Mouse (Mus musculus) mesoderm, embryonic 11.5 days (tissue): ENCODE measurements around the gene Slc10a4.
A peak's percentile ranks its signal among the peaks of the same experiment; 100 is the strongest.
"Not testable (repeated sequence)": the region's sequence is repeated elsewhere in the genome, so short reads cannot be mapped to it uniquely, and the experiment has no call there.

Experiments
- DNase-seq: peaks from one replicate; pipeline ENCODE4 v3.0.0-alpha.2; 2012; ENCODE audit warnings: low read depth, low spot score

Gene Slc10a4

DNA sequence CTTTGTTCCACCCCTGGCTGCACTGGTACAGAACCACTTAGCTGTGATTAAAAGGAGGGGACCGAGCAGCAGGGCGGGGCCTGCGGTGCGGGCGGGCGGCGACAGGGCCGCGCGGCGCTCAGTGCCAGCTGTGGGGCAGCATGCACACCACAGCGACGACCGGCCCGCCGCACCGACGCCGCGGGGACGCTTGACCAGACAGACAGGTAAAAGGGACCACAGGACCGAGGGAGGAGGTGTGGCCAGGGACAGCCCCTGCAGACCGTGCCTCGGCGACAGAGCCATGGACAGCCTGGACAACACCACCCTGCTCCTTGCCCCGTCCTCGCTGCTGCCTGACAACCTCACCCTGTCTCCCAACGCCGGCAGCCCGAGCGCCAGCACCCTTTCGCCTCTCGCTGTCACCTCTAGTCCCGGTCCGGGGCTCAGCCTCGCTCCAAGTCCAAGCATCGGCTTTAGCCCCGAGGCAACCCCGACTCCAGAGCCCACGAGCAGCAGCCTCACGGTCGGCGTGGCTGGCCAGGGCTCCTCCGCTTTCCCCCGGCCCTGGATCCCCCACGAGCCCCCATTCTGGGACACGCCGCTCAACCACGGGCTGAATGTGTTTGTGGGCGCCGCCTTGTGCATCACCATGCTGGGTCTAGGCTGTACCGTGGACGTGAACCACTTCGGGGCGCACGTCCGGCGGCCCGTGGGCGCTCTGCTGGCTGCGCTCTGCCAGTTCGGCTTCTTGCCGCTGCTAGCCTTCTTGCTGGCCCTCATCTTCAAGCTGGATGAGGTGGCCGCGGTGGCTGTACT is at the start of gene Slc10a4:
Gene Slc10a4, plus strand, starts transcription at position 100 of the 798 bp plus-strand sequence.
- DNase-seq: peak; percentile 22

DNA sequence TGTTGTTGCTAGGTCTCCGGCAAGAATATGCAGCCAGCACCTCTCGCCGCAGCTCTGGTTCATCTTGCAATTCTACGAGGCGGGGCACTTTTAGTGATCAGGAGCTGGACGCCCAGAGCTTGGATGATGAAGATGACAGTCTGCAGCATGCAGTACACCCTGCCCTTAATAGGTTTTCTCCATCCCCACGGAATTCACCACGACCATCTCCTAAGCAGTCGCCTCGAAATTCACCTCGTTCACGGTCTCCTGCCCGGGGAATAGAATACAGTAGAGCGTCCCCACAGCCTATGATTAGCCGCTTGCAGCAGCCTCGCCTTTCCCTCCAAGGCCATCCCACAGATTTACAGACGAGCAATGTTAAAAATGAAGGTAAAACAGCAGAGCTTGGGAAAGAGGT is 49.4 kb upstream of the Slc10a4 start:
- DNase-seq: no peak

DNA sequence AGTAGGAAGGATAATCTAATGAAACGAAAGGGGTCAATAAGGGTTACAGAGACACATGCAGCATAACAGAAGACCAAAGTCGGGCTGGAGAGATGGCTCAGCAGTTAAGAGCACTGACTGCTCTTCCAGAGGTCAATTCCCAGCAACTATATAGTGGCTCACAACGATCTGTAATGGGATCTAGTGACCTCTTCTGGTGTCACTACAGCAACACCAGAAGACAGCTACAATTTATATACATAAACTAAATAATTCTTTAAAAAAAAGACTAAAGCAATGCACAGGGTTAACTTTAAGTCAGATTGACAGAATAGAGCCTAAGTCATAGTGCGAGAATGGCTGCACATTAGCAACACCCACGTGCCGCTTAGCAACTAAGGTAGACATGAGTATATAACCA is 46.6 kb upstream of the Slc10a4 start:
- no peak for DNase-seq

DNA sequence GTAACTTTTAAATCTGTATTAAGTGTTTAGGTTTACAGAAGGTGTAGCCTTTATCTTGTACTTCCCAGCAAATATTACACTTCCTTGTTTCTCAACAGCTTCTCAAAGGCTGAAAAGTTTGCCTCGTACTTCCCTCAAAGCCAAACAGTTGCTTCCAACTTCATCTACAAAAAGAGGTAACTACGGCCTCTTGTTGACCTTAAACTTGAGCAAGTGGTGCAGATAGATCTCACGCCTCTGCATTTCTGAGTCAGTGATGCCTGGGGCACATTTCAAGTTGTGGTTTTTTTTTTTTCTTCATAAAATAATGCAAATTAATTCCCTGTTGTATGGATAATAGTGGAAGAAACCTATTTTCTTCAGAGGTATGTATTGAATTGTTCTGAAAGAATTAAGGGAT is 41.0 kb upstream of the Slc10a4 start:
- no peak for DNase-seq

DNA sequence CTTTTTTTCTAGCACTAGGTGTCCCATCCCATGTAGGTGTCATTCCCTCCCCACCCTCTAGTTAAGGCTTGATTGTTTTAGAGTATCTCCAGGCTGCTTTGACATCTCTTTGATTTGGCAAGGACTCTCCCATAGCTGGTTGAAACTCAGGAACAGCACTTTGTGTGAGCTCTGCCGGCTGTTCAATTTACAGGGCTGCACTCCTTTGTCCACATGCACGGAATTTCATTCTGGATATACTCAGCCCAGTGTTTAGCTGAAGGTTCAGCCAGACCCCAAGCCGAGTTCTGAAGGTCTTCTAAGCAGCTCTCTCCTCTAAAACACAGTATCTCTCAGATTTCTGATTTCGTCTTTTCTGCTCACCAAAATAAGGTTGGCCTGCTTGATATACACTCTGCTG is 34.2 kb upstream of the Slc10a4 start:
- no peak for DNase-seq

DNA sequence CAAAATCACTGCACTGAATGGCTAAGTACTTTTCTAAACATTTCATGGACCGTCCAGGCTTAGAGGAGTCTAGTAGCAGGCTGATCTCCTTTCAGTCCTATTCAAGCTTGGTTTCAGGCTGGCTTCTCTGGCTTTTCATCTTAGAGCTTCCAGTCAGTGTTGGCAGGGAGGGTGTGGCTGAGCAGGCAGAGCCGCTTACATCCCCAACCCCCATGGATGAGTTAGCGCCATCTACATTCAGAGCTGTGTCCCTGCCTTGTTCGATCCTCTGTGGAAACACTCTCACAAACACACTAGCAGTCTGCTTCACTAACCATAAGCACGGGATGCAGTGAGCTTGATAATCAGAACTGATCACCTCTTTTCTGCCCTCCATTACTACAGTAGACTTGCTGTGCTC is 33.7 kb upstream of the Slc10a4 start:
- no peak for DNase-seq

DNA sequence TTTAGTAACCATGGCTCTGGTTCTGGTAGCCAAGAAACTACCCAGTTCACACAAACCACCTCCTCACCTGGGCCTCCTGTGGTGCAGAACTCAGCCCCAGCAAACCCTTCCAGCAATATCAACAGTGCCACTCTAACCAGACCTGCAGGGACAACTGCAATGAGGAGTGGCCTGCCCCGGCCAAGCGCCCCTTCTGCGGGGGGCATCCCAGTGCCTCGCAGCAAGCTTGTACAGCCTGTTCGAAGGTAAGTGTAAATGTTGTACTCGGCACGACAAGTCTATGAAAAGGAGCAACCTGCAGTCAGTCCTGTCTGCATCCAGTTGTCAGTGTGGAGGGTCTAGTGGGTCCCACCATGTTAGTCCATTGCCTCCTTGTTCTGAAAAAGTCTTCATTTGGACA is 32.1 kb upstream of the Slc10a4 start, which contains the start of gene Gm10135:
Gene Gm10135, minus strand, starts transcription at position 101 of the 400 bp plus-strand sequence.
- DNase-seq: no peak

DNA sequence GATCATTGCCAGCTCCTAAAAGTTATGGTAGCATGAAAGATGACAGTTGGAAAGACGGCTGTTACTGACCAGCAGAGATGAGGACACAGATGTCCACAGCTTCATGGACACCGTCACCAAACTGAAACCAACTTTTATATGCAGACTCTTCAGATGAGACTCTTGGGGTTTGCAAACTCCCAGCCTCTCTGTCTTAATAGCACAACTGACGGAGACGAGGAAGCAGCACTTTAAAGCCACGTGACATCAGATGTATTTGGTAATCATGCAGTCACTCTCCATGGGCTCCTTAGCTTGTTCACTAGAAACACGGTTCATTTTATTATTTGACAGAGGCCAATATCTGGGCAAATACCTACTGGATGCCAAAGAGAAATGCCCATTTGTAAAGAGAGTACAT is 30.7 kb upstream of the Slc10a4 start:
- DNase-seq: no peak

DNA sequence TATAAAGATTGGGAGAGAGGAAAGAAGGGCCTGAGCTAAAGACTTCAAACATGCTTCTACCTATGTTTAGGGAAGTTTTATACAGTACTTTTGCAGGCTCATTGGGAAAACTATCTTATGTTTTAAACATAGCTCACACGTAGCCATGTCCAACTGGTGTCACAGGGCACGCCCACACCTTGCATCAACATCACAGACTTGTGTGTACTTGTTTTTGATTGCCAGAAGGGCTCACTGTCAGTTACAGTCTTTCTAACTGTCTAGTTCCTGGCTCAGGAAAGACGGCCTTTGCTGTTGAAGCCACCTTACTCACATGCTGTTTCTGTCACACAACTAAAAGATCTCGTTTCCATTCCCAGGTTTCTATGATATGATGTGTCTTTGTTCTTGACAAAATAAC is 30.1 kb upstream of the Slc10a4 start:
- DNase-seq: no peak

DNA sequence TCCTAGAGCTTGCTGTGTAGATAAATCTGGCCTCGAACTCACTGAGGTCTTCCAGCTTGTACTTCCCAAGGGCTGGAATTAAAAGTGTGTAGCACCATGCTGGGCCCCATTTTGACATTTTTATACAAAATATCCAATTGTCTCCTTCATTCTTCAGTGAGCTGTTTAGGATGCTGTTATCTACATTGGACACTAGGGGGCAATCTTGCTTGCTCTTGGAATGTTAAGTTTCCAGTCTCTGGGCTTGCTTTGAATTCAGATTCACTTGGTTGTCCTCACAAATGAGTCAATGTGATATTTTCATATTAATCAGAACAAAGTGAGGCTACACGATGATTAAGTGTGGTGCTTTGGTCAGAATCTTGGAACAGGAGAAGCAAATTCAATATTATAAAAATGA is 22.6 kb upstream of the Slc10a4 start:
- DNase-seq: peak; percentile 65

DNA sequence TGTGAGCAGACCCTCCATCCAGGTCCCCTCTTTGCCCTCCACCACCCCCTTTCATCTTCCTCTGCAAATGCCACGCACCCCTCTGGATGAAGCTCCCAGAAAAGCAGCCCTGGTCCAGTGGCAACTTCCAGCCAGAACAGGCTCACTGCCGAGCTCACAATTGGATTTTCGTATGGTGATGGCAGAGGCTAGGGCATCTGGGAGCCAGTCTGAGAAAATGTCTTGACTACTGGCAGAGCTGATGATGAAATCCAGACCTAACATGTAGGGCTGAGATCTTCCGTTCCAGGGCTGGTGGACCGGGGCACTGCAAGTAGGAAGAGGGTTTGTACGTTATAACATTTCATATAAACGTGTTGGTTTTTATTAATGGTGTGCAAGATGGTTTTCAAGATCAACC is 18.9 kb upstream of the Slc10a4 start:
- DNase-seq: no peak

DNA sequence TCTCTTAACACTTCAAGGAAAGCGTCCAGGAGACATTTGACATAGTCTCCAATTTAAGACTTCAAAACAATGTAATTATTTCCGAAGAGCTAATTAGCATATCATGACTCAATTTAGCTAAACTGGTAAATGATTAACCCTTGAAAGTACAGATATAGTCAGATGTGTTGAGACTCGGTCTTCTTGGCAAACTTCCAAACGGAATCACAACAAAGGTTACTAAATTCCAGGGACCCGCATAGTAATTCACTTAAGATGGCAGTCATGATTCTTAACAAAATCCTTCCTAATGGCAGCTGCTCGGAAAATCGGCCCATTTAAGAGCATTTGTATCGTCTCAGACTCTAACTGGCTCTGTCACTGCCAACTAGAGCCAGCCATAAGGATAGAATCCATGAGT is 16.9 kb upstream of the Slc10a4 start:
- DNase-seq: no peak

DNA sequence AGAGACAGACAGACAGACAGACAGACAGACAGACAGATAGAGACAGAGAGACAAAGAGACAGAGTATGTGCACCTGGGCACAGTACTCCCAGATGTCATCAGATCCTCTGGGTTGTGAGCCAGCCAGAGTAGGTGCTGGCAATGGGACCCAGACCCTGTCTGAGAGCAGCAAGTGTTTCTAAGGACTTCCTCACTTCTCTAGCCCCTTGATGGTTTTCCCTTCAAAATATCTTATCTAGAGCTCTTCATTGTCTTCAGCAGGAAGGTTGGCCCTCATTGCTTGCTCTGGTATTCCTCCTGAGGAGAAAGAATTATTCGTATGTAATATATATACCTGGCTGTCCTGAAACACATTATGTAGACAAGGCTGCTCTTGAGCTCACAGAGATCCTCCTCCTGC is 14.2 kb upstream of the Slc10a4 start:
- DNase-seq: no peak

DNA sequence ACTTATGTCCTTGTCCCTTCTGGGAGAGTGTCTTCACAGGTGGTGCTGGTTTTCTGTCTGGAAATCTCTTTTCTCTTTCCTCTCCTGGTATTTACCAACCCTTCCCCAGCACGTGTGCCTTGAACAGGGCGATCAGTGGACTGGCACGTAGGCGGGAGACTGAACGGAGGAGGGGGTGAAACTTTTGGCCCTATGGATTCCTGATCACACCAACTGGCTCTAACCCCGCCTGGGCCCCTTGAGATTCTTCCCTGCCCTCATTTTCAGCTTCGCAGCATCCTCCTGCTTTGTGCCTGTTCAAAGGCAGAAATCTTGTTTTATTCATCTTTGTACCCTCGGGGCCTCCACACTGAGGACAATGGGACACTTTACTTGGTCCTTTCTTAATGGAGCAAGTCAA is 12.3 kb upstream of the Slc10a4 start:
- DNase-seq: no peak

DNA sequence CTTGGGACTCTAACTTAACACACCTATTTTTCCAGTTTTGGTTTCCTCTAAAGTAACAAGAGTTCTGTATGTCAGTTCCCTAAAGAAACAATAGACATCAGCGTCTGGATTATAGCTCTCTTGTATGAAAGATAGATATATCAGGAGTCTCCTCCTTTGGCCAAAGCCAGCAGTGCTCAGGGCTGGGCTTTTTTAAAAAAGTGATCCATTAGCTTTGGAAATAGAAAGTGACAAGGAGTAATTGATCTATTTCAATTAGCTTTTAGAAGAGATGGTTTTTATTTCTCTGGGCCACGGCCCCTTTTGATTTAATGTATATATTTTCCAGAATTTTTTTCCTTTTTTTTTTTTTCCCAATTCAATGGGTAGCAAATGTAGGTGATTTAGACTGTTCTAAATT is 11.8 kb upstream of the Slc10a4 start:
- no peak for DNase-seq

DNA sequence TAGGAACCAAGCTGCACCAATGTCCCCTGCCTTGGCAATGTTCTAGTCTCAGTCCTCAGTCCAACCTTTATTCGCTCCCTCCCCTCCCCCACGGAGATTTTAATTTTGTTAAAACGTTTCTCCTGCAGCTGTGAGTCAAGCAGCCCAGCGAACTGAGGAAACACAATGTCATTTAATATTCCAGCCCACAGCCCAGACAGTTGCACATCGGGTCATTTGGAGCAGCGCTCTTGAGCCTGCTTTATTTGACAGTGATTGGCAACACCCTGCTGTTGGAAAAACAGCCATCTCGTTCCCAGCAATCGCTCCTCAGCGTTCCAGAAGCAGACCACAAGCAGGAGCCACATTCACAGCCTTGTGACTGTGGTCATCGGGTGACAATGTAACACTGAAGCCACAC is 11.3 kb upstream of the Slc10a4 start:
- no peak for DNase-seq

DNA sequence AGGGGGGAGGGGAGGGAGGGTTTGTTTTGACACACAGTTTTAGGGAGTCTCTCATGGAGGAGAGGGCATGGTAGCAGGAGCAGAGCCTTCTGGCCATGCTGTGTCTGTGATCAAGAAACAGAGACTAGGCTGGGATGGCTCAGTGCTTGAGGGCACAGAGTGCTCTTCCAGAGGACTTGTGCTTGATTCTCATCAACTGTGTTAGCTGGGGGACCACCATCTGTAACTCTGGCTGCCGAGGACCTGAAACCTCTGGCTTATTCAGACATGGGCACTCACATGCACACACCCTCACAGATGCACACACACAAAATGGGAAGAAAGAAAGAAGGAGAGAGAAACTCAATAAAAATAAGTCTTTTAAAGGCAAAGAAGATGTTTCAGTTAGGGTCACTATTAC is 8.1 kb upstream of the Slc10a4 start:
- DNase-seq: not testable (repeated sequence)

DNA sequence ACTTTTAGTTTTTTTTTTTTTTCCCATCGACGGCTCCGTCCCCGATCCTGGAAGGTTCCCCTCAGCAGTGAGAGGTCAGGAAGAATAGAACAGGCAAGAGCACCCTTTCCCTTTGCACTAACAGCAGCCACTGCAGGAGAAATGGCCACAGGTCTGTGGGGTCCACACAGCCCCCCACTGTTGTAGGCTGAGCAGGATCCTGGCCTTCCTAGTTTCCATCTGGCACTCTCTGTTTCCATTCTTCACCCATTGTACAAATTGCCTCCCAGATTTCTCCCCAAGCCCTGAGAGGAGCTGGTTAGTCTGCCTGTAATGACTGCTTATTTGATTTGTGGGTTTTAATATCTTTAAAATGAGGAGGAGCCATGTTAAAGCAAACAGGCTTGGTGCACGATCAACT is 2.6 kb upstream of the Slc10a4 start:
- DNase-seq: no peak

DNA sequence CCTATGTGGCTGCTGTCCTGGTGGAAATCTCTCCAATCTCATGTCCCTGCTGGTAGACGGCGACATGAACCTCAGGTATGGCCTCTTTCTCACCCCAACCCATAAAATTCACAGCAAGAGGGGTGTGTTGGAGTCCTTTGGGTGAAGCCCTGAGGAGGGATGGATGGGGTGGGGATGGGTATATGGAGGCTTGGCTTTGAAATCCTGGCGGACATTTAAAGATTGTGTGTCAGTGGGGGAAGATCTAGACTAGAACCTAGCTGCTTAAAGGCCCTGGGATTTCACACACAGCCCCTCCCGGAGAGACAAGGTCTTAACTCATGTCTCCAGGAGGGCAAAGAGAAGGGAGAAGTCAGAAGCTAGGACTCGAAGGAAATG is 888 bp downstream of the Slc10a4 start:
- DNase-seq: no peak

DNA sequence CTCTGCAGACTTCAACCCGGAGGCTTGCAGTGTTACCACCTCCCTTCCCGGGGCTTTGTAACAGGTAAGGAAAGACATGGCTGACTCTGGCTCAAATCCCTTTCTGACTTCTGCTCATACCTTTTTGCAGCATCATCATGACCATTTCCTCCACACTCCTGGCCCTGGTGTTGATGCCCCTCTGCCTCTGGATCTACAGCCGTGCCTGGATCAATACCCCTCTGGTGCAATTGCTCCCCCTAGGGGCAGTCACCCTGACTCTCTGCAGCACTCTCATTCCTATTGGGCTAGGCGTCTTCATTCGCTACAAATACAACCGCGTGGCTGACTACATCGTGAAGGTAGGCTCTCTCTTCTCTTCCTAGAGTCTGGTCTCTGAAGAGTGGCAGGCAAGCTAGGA is 1.5 kb downstream of the Slc10a4 start:
- not testable (repeated sequence) for DNase-seq

DNA sequence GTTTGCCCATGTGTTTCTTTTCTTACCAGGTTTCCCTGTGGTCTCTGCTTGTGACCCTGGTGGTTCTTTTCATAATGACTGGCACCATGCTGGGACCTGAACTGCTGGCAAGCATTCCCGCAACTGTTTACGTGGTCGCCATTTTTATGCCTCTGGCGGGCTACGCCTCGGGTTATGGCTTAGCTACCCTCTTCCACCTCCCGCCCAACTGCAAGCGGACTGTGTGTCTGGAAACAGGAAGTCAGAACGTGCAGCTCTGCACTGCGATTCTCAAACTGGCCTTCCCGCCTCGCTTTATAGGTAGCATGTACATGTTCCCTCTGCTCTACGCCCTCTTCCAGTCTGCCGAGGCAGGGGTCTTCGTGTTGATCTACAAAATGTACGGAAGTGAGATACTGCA is 5.1 kb downstream of the Slc10a4 start:
- DNase-seq: not testable (repeated sequence)

DNA sequence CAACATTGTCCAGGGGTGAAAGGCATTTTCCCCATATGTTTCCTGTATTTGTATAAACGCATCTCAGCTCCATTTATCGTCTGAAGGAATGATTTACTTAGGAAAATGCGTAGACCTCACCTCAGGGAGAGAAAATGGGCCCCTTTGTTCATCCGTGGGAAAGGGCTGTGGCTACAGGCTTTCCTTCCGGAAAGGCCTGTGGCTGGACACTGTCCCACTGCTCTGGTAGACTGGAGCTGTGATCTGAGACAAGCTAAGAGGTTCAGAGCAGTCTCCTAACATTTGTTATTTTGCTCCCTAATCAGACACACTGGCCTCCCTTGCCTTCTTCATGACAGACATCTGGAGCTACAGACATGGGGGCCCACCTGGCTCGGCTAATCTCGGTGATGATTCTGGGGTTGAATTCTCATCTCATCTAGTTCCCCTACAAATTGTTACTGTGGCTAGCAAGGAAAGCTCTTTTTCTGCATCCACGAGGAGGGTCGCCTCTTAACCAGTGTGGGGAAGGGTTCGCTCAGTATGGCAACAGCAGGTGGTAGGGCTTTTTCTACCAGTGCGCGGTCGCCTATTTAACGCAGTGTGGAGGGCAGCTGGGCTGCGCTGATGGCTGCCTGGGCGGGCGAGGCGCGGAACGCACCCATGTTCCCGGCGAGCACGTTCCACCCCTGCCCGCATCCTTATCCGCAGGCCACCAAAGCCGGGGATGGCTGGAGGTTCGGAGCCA is 6.4 kb downstream of the Slc10a4 start:
- DNase-seq: not testable (repeated sequence)

DNA sequence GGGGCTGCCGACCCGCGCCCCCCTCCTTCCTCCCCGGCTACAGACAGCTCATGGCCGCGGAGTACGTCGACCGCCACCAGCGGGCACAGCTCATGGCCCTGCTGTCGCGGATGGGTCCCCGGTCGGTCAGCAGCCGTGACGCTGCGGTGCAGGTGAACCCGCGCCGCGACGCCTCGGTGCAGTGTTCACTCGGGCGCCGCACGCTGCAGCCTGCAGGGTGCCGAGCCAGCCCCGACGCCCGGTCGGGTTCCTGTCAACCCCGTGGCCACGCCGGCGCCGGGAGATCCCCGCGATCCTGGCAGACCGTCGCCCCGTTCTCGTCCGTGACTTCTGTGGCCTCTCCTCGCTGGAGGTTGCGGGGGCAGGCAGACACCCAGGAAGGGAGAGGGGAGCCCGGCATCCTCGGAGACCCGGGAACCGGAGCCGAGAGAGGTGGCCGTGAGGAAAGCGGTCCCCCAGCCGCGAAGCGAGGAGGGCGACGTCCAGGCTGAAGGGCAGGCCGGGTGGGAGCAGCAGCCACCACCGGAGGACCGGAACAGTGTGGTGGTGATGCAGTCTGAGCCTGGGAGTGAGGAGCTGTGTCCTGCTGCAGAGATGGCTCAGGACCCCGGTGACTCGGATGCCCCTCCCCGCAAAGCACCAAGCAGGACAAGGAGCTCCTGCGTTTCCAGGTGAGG is 7.1 kb downstream of the Slc10a4 start:
- DNase-seq: not testable (repeated sequence)
